Mouse (Mus musculus) G1E (cell line): ENCODE results near the gene Fam126a.

Experiments
- CTCF ChIP-seq: IDR thresholded peaks from 2 replicates; pipeline ENCODE4 v1.5.1; 2012; ENCODE audit warnings: low read depth, low read length, inconsistent platforms, mixed read lengths
- POLR2AphosphoS5 ChIP-seq: IDR thresholded peaks from 2 replicates; pipeline ENCODE4 v1.6.1; 2012; ENCODE audit warnings: low read depth, low read length, inconsistent platforms; ENCODE audit not compliant: insufficient replicate concordance

DNA sequence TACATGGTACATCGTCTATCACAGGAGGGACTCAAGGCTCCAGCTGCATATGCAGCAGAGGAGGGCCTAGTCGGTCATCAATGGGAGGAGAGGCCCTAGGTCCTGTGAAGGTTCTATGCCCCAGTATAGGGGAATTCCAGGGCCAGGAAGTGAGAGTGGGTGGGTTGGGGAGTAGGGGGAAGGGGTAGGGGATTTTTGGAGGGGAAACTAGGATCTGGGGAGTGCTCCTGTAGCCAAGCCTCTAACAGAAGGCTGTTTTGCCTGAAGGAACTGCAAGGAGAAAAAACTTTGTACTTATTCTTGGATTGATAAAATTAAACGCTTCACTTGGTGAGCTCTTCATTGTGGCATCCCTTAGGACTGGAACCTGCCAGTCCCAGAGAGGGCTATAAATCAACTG is 30.5 kb upstream of the Fam126a start:
- no peak for TF ChIP-seq CTCF
- no peak for TF ChIP-seq POLR2AphosphoS5
